Mouse (Mus musculus): ENCODE results near the gene Dhrs11. TPM values are rescaled to one million over a fixed set of nuclear protein-coding genes. Genes with fewer than 3 reads are reported as not detected.

The Dhrs11 gene
- polyA plus RNA-seq, 1 experiment, result 45.7 TPM

DNA sequence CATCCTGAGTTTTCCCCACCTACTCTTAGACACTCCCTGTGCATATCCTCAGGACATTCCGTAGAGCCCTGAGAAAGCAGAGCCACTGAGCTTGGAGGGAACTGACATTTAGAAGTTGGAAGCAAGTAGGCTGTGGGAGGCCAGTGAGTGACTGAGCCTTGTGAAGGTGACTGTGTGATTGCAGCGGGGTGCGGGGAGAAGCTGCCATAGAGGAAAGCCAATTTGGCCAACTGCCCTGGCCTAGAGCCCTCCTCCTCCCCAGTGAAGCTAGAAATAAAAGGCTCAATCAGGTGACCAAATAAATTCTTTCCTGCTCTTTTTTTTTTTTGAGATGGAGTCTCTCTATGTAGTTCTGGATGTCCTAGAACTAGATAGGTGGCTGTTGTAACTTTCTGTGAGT is 2.6 kb downstream of the Dhrs11 start:
- H3K4me3 ChIP-seq (replicated peaks), result peak overlapping the region; percentile 86
- H3K4me1 ChIP-seq (ENCODE audit: control insufficient read depth), result peaks cover 82% of the 10 kb centered on the region
- H3K36me3 ChIP-seq (ENCODE audit: control insufficient read depth), result peaks cover 100% of the 10 kb centered on the region
- no peaks in the 10 kb centered on the region for H3K27me3 ChIP-seq (ENCODE audit: control insufficient read depth)
- TF ChIP-seq TAL1 (IDR thresholded peaks at IDR 0.05; ENCODE audit: low read length) (no peak), GATA1 (IDR thresholded peaks at IDR 0.05; ENCODE audit: low read length) (no peak)
- H3K9me3 ChIP-seq (ENCODE audit: control insufficient read depth, low read length), result no peaks in the 10 kb centered on the region

DNA sequence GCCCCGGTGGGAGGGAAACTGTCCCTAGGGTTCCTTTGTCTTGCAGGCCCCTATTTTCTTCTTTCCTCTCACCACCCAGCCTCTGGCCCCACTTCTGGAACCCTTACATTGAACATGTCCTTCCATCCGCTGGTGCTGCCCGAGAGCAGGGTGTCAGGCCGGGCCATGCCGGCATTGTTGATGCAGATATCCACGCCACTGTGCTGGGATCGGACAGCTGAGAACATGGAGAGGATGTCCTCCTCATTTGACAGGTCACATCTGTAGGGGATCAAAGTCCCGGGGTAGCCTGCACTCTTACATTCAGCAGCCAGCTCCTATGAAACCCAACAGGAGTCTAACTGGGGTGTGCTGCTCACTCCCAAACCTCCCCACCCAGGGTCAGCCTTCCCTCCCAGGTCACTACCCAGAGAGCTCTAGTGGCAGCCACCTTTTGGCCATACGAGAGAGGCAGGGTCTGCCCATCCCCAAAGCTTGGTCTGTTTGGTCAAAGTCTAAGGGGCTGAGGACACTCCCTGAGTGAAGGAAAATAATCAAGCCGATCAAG is 3.5 kb downstream of the Dhrs11 start:
- TF ChIP-seq TAL1 (IDR thresholded peaks at IDR 0.05; ENCODE audit: low read length) (no peak), GATA1 (IDR thresholded peaks at IDR 0.05; ENCODE audit: low read length) (no peak)
- peaks cover 100% of the 10 kb centered on the region for H3K36me3 ChIP-seq (ENCODE audit: control insufficient read depth)
- peak overlapping the region; percentile 86 for H3K4me3 ChIP-seq (replicated peaks)

DNA sequence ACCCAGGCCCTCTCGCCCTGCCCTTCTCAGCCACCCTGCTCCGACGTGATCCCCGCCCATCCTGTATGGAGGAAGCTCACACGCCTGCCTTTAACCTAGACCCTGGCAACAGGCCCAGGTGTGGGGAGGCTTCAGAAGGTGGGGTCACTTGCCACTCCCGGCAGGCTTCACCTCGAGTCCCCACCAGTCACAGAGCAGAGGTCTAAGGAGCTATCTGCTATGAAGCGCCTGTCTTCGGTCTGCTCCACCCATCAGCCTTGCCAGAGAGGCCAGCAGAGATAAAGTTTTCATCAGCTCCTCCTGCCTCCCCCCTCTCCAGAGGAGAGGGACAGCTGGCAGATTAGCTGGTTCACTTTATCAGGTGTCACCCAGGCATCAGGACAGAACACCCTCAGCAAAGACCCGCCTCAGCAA is 5.3 kb downstream of the Dhrs11 start:
- TF ChIP-seq GATA1 (IDR thresholded peaks at IDR 0.05; ENCODE audit: low read length), result peak; percentile 99
- peak; percentile 96 for TF ChIP-seq TAL1 (IDR thresholded peaks at IDR 0.05; ENCODE audit: low read length)
- Histone ChIP-seq H3K9me3 (ENCODE audit: control insufficient read depth, low read length) (no peaks in the 10 kb centered on the region), H3K4me1 (ENCODE audit: control insufficient read depth) (peaks cover 88% of the 10 kb centered on the region), H3K27me3 (ENCODE audit: control insufficient read depth) (no peaks in the 10 kb centered on the region), H3K36me3 (ENCODE audit: control insufficient read depth) (peaks cover 100% of the 10 kb centered on the region), H3K4me3 (replicated peaks) (peak overlapping the region; percentile 86)

More for the DNA sequence above, 3.5 kb downstream of the Dhrs11 start:
- H3K4me1 ChIP-seq (ENCODE audit: control insufficient read depth), result peaks cover 84% of the 10 kb centered on the region
- H3K27me3 ChIP-seq (ENCODE audit: control insufficient read depth), result no peaks in the 10 kb centered on the region
- H3K9me3 ChIP-seq (ENCODE audit: control insufficient read depth, low read length), result no peaks in the 10 kb centered on the region

DNA sequence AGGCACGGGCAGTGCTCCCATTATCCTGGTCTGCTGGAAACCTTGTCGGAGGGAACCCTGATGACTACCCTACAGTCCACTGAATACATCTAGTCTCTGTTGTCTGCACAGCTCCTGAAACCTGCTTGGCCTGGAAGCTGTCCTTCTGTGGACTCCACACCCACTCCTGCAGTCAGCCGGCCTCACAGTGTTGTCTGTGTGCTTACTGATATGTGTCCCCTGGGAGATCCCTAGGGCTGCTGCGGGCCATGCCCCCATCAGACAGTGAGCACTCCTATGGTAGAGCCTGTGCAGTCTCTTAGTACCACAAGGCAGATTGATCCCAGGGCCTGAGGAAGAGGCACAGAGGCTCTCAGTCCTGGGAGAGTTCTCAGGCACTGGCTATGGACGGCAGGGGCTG is 6.3 kb downstream of the Dhrs11 start:
- Histone ChIP-seq H3K9me3 (ENCODE audit: control insufficient read depth, low read length) (peaks cover 2% of the 10 kb centered on the region), H3K27me3 (ENCODE audit: control insufficient read depth) (no peaks in the 10 kb centered on the region), H3K36me3 (ENCODE audit: control insufficient read depth) (peaks cover 100% of the 10 kb centered on the region), H3K4me3 (replicated peaks) (peak overlapping the region; percentile 86), H3K4me1 (ENCODE audit: control insufficient read depth) (peaks cover 95% of the 10 kb centered on the region)
- TF ChIP-seq GATA1 (IDR thresholded peaks at IDR 0.05; ENCODE audit: low read length) (no peak), TAL1 (IDR thresholded peaks at IDR 0.05; ENCODE audit: low read length) (peak; percentile 58; the same call in 2 of the 3 replicates)

DNA sequence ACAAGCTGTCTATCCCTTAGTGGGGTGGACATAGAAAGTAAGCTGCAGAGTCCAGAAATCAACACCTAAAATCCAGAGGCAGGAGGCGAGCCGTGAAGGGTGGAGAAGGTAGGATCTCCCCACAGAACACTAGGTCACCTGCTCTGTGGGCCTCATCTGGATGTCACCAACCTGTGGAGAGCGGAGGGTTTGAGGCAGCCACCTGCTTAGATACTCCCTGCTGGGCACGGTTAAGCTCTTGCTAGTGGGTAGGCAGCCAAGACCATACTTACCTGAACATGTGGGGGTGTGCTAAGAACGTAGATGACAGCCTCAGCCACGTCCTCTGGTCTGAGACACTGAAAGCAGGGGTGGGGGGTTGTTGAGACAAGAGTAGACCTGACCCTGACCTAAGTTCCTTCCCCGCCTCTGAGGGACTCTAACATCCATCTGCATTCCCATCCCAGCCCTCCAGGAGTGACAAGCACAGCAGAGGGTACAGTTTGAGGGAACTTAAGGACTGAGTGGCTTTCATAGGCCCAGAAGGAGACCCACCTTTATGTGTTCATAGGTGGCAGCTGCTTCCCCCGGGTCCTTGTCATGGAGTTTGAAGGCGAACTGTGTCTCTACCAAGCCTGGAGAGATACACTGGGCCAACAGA is 7.5 kb downstream of the Dhrs11 start:
- H3K9me3 ChIP-seq (ENCODE audit: control insufficient read depth, low read length), result peaks cover 4% of the 10 kb centered on the region
- peaks cover 96% of the 10 kb centered on the region for H3K4me1 ChIP-seq (ENCODE audit: control insufficient read depth)
- H3K27me3 ChIP-seq (ENCODE audit: control insufficient read depth), result no peaks in the 10 kb centered on the region
- H3K4me3 ChIP-seq (replicated peaks), result peak overlapping the region; percentile 86
- TF ChIP-seq TAL1 (IDR thresholded peaks at IDR 0.05; ENCODE audit: low read length), result no peak
- TF ChIP-seq GATA1 (IDR thresholded peaks at IDR 0.05; ENCODE audit: low read length), result no peak
- H3K36me3 ChIP-seq (ENCODE audit: control insufficient read depth), result peaks cover 100% of the 10 kb centered on the region

DNA sequence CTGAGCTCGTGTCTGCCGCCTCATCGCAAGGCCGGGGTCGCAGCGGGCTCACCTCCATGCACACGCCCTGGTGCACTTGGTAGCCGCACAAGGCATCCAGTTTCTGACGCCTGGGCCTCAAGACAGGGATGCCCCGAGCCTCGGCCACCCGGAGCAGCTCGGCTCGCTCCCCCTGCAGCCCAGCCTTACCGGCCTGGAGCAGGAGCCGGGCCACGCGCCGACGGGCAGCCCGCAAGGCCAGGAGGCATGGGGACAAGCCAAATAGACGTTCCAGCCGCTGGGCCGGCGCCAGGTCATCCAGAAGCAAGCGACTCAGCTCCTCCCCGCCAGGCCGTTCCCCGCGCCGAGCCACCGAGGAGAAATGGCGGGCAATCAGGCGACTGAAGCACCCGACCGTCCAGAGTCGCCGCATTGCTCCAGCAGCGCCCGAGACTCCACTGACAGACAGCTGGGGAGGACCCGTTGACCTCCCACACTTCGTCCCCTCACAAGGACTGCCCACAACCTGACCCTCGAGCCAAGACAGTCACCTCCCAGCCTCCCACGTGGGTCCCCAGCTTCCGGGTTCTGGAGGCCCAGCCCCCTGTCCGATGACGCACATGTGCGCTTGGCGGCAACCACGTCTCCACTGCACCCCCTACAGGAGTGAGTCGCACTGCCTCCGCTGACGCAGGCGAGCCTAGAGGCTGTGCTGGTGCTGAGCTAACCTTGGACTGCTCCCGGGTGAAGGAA is 9.7 kb downstream of the Dhrs11 start, which contains the start of gene Mrm1:
TSS of gene Mrm1 (minus strand) at position 555 of the 732 bp plus-strand sequence.
- Histone ChIP-seq H3K4me1 (ENCODE audit: control insufficient read depth) (peaks cover 83% of the 10 kb centered on the region), H3K27me3 (ENCODE audit: control insufficient read depth) (no peaks in the 10 kb centered on the region), H3K36me3 (ENCODE audit: control insufficient read depth) (peaks cover 100% of the 10 kb centered on the region), H3K4me3 (replicated peaks) (peak within 1 kb of the TSS; percentile 86), H3K9me3 (ENCODE audit: control insufficient read depth, low read length) (peaks cover 4% of the 10 kb centered on the region)
- TF ChIP-seq GATA1 (IDR thresholded peaks at IDR 0.05; ENCODE audit: low read length), result no peak
- TF ChIP-seq TAL1 (IDR thresholded peaks at IDR 0.05; ENCODE audit: low read length), result no peak

DNA sequence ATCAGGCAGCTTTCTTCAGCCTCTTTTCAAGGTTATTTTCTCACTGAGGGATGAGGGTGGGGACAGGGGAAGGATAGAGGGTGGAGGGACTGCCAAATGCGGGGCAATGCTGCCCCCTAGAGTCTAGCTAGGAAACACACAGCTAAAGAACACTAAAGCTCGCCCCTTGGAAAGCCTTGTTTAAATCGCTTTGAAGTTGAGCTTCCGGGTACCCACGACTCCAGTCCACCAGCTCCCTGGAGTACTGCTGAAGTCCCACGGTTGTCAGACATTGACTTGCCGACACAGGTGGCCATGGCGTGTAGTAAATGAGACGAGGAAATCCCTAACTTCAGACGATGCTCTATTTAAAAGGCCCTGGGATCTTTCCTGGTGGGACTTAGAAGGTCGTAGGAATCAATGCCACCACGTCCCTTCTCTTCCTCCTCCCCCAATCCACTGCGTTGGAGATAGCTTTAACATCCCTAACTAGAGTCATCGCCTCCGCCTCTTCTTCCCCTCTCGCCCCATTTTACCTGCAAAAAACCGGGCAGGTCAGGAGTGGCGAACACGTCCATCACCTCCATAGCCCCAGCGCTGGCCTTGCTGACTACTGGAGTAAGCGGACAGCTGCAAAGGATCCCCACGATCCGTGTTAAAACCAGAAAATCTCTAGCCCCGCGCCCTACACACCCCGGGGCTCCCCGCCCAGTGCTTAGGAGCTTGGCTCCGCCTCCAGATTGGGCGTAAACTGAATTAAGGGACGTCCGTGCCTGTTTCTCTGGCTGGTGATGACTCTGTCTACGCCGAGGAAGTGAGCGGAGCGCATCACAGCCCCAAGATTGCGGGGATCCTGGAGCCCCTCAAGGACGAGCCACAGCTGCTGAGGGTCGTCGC is 10.5 kb downstream of the Dhrs11 start:
- peaks cover 4% of the 10 kb centered on the region for H3K9me3 ChIP-seq (ENCODE audit: control insufficient read depth, low read length)
- peaks cover 100% of the 10 kb centered on the region for H3K36me3 ChIP-seq (ENCODE audit: control insufficient read depth)
- H3K27me3 ChIP-seq (ENCODE audit: control insufficient read depth), result no peaks in the 10 kb centered on the region
- H3K4me3 ChIP-seq (replicated peaks), result peak overlapping the region; percentile 86
- peaks cover 74% of the 10 kb centered on the region for H3K4me1 ChIP-seq (ENCODE audit: control insufficient read depth)
- TF ChIP-seq TAL1 (IDR thresholded peaks at IDR 0.05; ENCODE audit: low read length) (no peak), GATA1 (IDR thresholded peaks at IDR 0.05; ENCODE audit: low read length) (no peak)

DNA sequence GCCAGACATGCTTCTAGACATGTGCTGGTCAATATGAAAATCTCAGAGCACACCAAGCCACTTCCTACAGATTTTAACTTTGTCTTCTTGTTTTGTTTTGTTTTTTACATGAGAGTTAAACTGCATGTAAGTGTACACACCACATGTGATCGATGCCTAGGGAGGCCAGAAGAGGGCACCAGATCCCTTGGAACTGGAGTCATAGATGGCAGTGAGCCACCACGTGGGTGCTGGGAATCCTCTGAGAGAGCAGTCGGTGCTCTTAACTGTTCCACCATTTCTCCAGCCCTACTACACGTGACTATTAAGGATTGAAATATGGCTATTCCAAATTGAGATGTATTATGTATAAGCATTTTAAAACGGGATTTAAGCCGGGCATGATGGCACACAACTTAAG is 11.4 kb downstream of the Dhrs11 start:
- Histone ChIP-seq H3K36me3 (ENCODE audit: control insufficient read depth) (peaks cover 100% of the 10 kb centered on the region), H3K27me3 (ENCODE audit: control insufficient read depth) (no peaks in the 10 kb centered on the region), H3K9me3 (ENCODE audit: control insufficient read depth, low read length) (peaks cover 7% of the 10 kb centered on the region), H3K4me3 (replicated peaks) (peak overlapping the region; percentile 10), H3K4me1 (ENCODE audit: control insufficient read depth) (peaks cover 65% of the 10 kb centered on the region)
- TF ChIP-seq GATA1 (IDR thresholded peaks at IDR 0.05; ENCODE audit: low read length) (no peak), TAL1 (IDR thresholded peaks at IDR 0.05; ENCODE audit: low read length) (no peak)

Data from erythroblast, embryonic 14.5 days (primary cell).